Mouse (Mus musculus) colon, adult 2 months (tissue): ENCODE measurements around the gene Olfr1220. TPM values are rescaled to one million over a fixed set of nuclear protein-coding genes. Genes with fewer than 3 reads are reported as not detected.

Experiments used
- polyA plus RNA-seq: library from polyadenylated mRNA; depleted of rRNA; stranded (reverse); fragments of >200 nt; gene quantifications from 2 replicates; pipeline ENCODE4 v1.2.3, GENCODE M21; 2012; rRNA removed

Olfr1220 gene
- polyA plus RNA-seq = not detected in 2 replicates

GRCm38 (mm10) chr2:89106735-89107134, at the start of gene Olfr1220:
Olfr1220 (minus strand) TSS chr2:89106835.

GRCm38 (mm10) chr2:89151460-89151859, 44.8 kb upstream of the Olfr1220 start, which contains the start of gene Olfr1223:
Olfr1223 (minus strand) TSS chr2:89151560.

GRCm38 (mm10) chr2:89132954-89133353, 26.3 kb upstream of the Olfr1220 start, which contains the start of gene Olfr1222:
Olfr1222 (minus strand) TSS chr2:89133054.

GRCm38 (mm10) chr2:89117183-89117582, 10.5 kb upstream of the Olfr1220 start, which contains the start of gene Olfr1221:
Olfr1221 (minus strand) TSS chr2:89117283.

GRCm38 (mm10) chr2:89083413-89083812, 23.2 kb downstream of the Olfr1220 start, which contains the start of gene Olfr1219:
Olfr1219 (minus strand) TSS chr2:89083513.

GRCm38 (mm10) chr2:89061087-89061486, 45.5 kb downstream of the Olfr1220 start, which contains the start of gene Olfr1218:
Olfr1218 (minus strand) TSS chr2:89061187.

Other genes with a start within 250 kb of the Olfr1220 start
- not detected in 2 replicates for gene Olfr1206, start 243.6 kb downstream of the Olfr1220 start, polyA plus RNA-seq
- gene Olfr1208, start 204.5 kb downstream of the Olfr1220 start, polyA plus RNA-seq = not detected in 2 replicates
- gene Olfr1209, start 191.7 kb downstream of the Olfr1220 start, polyA plus RNA-seq = not detected in 2 replicates
- gene Olfr1211, start 168.7 kb downstream of the Olfr1220 start, polyA plus RNA-seq = not detected in 2 replicates
- not detected in 2 replicates for gene Olfr1212, start 152.9 kb downstream of the Olfr1220 start, polyA plus RNA-seq
- not detected in 2 replicates for gene Gm13762, start 126.6 kb downstream of the Olfr1220 start, polyA plus RNA-seq
- not detected in 2 replicates for gene Olfr1214, start 114.2 kb downstream of the Olfr1220 start, polyA plus RNA-seq
- not detected in 2 replicates for gene Olfr1215, start 99.9 kb downstream of the Olfr1220 start, polyA plus RNA-seq
- not detected in 2 replicates for gene Olfr1216, start 88.5 kb downstream of the Olfr1220 start, polyA plus RNA-seq
- not detected in 2 replicates for gene Olfr1217, start 74.8 kb downstream of the Olfr1220 start, polyA plus RNA-seq
- not detected in 2 replicates for gene Olfr1218, start 45.6 kb downstream of the Olfr1220 start, polyA plus RNA-seq
- not detected in 2 replicates for gene Olfr1219, start 23.3 kb downstream of the Olfr1220 start, polyA plus RNA-seq
- not detected in 2 replicates for gene Olfr1221, start 10.4 kb upstream of the Olfr1220 start, polyA plus RNA-seq
- not detected in 2 replicates for gene Olfr1222, start 26.2 kb upstream of the Olfr1220 start, polyA plus RNA-seq
- not detected in 2 replicates for gene Olfr1223, start 44.7 kb upstream of the Olfr1220 start, polyA plus RNA-seq
- gene Olfr1224-ps1, start 57.3 kb upstream of the Olfr1220 start, polyA plus RNA-seq = not detected in 2 replicates
- gene Olfr1225, start 67.8 kb upstream of the Olfr1220 start, polyA plus RNA-seq = not detected in 2 replicates
- gene Olfr1226, start 93.2 kb upstream of the Olfr1220 start, polyA plus RNA-seq = not detected in 2 replicates
- not detected in 2 replicates for gene Olfr1228, start 147.2 kb upstream of the Olfr1220 start, polyA plus RNA-seq
- gene Olfr1229, start 181.2 kb upstream of the Olfr1220 start, polyA plus RNA-seq = not detected in 2 replicates
- gene Olfr1230, start 190.4 kb upstream of the Olfr1220 start, polyA plus RNA-seq = not detected in 2 replicates
- gene Olfr1231, start 200.2 kb upstream of the Olfr1220 start, polyA plus RNA-seq = not detected in 2 replicates
- gene Olfr1232, start 222.8 kb upstream of the Olfr1220 start, polyA plus RNA-seq = not detected in 2 replicates
- not detected in 2 replicates for gene Olfr1233, start 235.6 kb upstream of the Olfr1220 start, polyA plus RNA-seq